Mouse (Mus musculus): ENCODE data around the gene Olfr1321. TPM values are rescaled to one million over a fixed set of nuclear protein-coding genes. Genes with fewer than 3 reads are reported as not detected.

Olfr1321 gene
- not detected in 2 replicates for polyA plus RNA-seq (2015; fragmentation: Nextera tagmentation; extraction: Ambion mirVana)

DNA sequence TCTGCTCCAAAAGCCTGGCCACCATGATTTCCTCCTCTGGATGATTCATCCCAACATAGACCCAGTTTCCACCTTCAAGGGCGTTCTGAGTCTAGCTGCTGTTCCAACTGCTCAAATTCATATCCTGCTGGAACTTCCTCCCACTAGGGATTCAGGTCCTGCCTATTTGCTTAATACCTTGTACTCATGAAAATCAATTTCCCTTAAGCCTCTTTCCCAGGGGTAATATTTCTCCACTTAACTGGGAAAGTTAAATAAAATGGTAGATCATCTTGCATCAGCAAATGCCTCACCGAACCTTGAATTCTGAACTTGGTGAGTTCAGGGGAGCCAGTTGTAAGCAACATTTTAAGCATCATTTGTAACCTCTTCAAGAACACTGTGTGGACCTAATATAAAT lies at the start of gene Olfr1321:
TSS of gene Olfr1321 (minus strand) at position 101 of the 400 bp plus-strand sequence.
- WGBS, result 64% methylated on average over 2 of the region's 2 CpGs
- no peak within 1 kb of the TSS for H3K27ac ChIP-seq (ENCODE audit: low read length)
- no peaks in the 10 kb centered on the region for H3K4me1 ChIP-seq (ENCODE audit: control insufficient read depth, insufficient read depth, low read length)
- H3K27me3 ChIP-seq (ENCODE audit: control insufficient read depth, insufficient read depth, low read depth, low read length), result no peaks in the 10 kb centered on the region
- H3K4me2 ChIP-seq (ENCODE audit: low read length), result no peak within 1 kb of the TSS
- H3K4me3 ChIP-seq (ENCODE audit: low read depth, low read length), result no peak within 1 kb of the TSS
- H3K36me3 ChIP-seq (ENCODE audit: control insufficient read depth, insufficient read depth, low read length), result no peaks in the 10 kb centered on the region
- ATAC-seq, result no peak
- no peaks in the 10 kb centered on the region for H3K9me3 ChIP-seq (replicated peaks; ENCODE audit: control insufficient read depth, low read length, poor library complexity, severe bottlenecking)
- H3K9ac ChIP-seq (ENCODE audit: low read depth, low read length), result no peak within 1 kb of the TSS

DNA sequence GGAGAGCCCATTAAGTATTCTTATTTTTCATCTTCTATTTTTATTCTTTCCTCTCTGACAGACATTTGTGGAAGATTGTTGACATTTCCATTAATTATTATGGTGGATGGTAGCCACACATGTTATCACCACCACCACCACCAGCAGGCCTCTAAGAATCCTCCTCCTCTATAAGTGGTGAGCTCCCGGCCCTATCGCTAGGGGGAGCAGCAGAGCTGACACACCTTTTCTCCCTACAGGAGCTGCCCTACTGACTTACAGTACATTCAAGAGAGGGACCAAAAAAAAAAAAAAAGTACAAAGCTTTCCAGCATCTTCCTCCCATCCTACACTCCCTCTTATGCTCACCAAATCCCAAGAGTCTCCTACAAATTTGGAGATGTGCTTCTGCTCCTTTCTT lies 36.0 kb upstream of the Olfr1321 start:
- no peak overlapping the region for H3K27ac ChIP-seq (ENCODE audit: low read length)
- no peak overlapping the region for H3K9ac ChIP-seq (ENCODE audit: low read depth, low read length)
- ATAC-seq, result no peak
- no peaks in the 10 kb centered on the region for H3K4me1 ChIP-seq (ENCODE audit: control insufficient read depth, insufficient read depth, low read length)
- no peak overlapping the region for H3K4me3 ChIP-seq (ENCODE audit: low read depth, low read length)
- H3K27me3 ChIP-seq (ENCODE audit: control insufficient read depth, insufficient read depth, low read depth, low read length), result no peaks in the 10 kb centered on the region
- H3K9me3 ChIP-seq (replicated peaks; ENCODE audit: control insufficient read depth, low read length, poor library complexity, severe bottlenecking), result no peaks in the 10 kb centered on the region
- no peaks in the 10 kb centered on the region for H3K36me3 ChIP-seq (ENCODE audit: control insufficient read depth, insufficient read depth, low read length)
- no peak overlapping the region for H3K4me2 ChIP-seq (ENCODE audit: low read length)
- 28% methylated on average over 2 of the region's 2 CpGs for WGBS

DNA sequence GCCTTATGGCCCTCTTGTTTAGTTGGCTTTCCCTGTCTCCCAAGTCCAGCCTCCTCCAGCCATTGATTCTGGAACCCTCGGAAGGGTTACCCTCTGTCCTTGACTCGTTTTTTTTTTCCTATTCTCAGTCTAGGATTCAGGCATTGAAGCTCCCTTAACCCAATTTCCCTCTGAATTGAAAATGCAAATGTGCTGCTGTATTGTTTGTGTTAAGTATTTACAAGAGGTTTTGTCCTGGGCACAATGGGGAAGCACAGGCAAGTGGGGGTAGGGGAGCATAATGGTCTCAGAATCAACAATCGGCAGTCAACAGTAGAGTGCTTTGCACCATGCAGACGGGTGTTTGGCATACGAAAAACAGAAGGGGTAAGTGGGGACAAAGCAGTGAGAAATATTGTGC lies 10.3 kb upstream of the Olfr1321 start:
- Histone ChIP-seq H3K4me1 (ENCODE audit: control insufficient read depth, insufficient read depth, low read length) (no peaks in the 10 kb centered on the region), H3K4me2 (ENCODE audit: low read length) (no peak overlapping the region), H3K9ac (ENCODE audit: low read depth, low read length) (no peak overlapping the region), H3K9me3 (replicated peaks; ENCODE audit: control insufficient read depth, low read length, poor library complexity, severe bottlenecking) (no peaks in the 10 kb centered on the region), H3K27me3 (ENCODE audit: control insufficient read depth, insufficient read depth, low read depth, low read length) (no peaks in the 10 kb centered on the region), H3K36me3 (ENCODE audit: control insufficient read depth, insufficient read depth, low read length) (no peaks in the 10 kb centered on the region), H3K4me3 (ENCODE audit: low read depth, low read length) (no peak overlapping the region), H3K27ac (ENCODE audit: low read length) (no peak overlapping the region)
- 28% methylated on average over 5 of the region's 5 CpGs for WGBS
- ATAC-seq, result no peak

Other genes with a start within 250 kb of the Olfr1321 start
- not detected in 2 replicates for gene Olfr1320, start 62.7 kb downstream of the Olfr1321 start, polyA plus RNA-seq (2015; fragmentation: Nextera tagmentation; extraction: Ambion mirVana)
- gene Igsf1, start 62.7 kb upstream of the Olfr1321 start, polyA plus RNA-seq (2015; fragmentation: Nextera tagmentation; extraction: Ambion mirVana), result 14.8 and 15.4 TPM in 2 replicates
- not detected in 2 replicates for gene Olfr1322, start 156.4 kb upstream of the Olfr1321 start, polyA plus RNA-seq (2015; fragmentation: Nextera tagmentation; extraction: Ambion mirVana)